Mouse (Mus musculus) bone marrow macrophage, adult 2 months (primary cell): ENCODE measurements around the gene Snx9. TPM values are rescaled to one million over a fixed set of nuclear protein-coding genes. Genes with fewer than 3 reads are reported as not detected.

Experiments used
- H3K27ac ChIP-seq: 2 replicates; pipeline ENCODE4 v1.5.1; 2012; ENCODE audit warnings: low read depth, low read length; ENCODE audit not compliant: insufficient read depth
- H3K4me1 ChIP-seq: 2 replicates; pipeline ENCODE4 v1.6.1; 2012; ENCODE audit warnings: low read length; ENCODE audit not compliant: control insufficient read depth, insufficient read depth
- H3K4me3 ChIP-seq: 2 replicates; pipeline ENCODE4 v1.5.1; 2012; ENCODE audit warnings: mild to moderate bottlenecking, low read length, moderate library complexity; ENCODE audit not compliant: insufficient read depth
- CTCF ChIP-seq: IDR thresholded peaks from 2 replicates; pipeline ENCODE4 v1.5.1; 2012; ENCODE audit warnings: low read depth, mild to moderate bottlenecking, low read length, moderate library complexity
- POLR2A ChIP-seq: IDR thresholded peaks from 2 replicates; pipeline ENCODE4 v1.6.1; 2012; ENCODE audit warnings: mild to moderate bottlenecking, low read depth, low read length, borderline replicate concordance
- polyA plus RNA-seq: library from polyadenylated mRNA; stranded (reverse); fragments of >200 nt; gene quantifications from 2 replicates; pipeline ENCODE4 v1.2.4, GENCODE M21; 2012; ENCODE audit not compliant: missing spikeins, insufficient read depth, insufficient read length

Snx9 gene
- polyA plus RNA-seq, 1 experiment: 77.6 TPM

GRCm38 (mm10) chr17:5891933-5892683 is 51.0 kb downstream of the Snx9 start:
- TF ChIP-seq CTCF (no peak), POLR2A (no peak)
- Histone ChIP-seq H3K4me3 (no peak overlapping the region), H3K27ac (no peak overlapping the region), H3K4me1 (peaks cover 5% of the 10 kb centered on the region)

DNA sequence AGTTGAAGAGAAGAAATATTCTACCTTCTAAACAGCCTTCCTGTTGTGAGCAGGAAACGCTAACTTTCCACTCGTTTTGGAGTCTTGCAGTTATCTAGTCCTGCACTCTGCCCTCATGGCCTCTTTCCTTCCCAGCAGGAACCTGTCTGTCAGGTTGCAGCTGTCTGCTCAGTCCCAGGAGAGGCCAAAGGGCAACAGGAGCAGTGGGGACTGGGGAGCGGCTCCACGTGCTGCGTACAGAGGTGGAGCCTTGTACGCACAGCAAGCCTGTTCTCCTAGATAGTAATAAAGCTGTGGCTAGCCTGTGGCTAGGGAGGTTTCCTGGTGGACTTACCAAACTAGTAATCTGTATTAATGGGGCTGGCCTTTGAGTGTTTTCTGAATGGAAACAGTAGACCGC is 52.0 kb downstream of the Snx9 start:
- Histone ChIP-seq H3K4me1 (peaks cover 7% of the 10 kb centered on the region; the same call in 1 of the 2 replicates), H3K4me3 (no peak overlapping the region), H3K27ac (no peak overlapping the region)
- no peak for TF ChIP-seq POLR2A
- no peak for TF ChIP-seq CTCF

GRCm38 (mm10) chr17:5893574-5894148 is 52.5 kb downstream of the Snx9 start:
- no peak for TF ChIP-seq POLR2A
- Histone ChIP-seq H3K4me1 (peaks cover 7% of the 10 kb centered on the region; the same call in 1 of the 2 replicates), H3K27ac (no peak overlapping the region)

DNA sequence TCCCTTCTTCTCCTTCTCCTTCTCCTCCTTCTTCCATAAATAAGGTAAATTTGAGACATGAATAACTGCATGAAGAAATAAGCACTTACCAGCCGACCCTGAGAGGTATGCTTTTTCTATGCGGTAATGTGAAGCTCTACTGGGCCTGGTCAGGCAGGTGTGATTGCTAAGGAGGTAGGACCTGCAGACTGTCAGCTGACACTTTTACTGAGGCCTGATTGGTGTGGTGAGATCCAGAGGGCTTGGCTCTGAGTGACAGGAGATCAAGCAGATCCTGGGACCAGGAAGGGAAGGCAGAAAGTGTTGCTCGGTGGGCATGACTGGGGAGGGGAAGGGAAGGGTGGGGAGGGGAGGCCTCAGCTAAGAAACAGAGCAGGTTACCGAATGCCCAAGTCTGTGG is 54.9 kb downstream of the Snx9 start:
- Histone ChIP-seq H3K4me1 (peaks cover 7% of the 10 kb centered on the region; the same call in 1 of the 2 replicates), H3K27ac (no peak overlapping the region), H3K4me3 (no peak overlapping the region)
- TF ChIP-seq CTCF (no peak), POLR2A (no peak)

More at GRCm38 (mm10) chr17:5893574-5894148, 52.5 kb downstream of the Snx9 start:
- H3K4me3 ChIP-seq: no peak overlapping the region

GRCm38 (mm10) chr17:5896607-5897006 is 55.5 kb downstream of the Snx9 start:
- TF ChIP-seq POLR2A (no peak), CTCF (no peak)
- no peak overlapping the region for H3K27ac ChIP-seq
- H3K4me3 ChIP-seq: no peak overlapping the region
- H3K4me1 ChIP-seq: peaks cover 7% of the 10 kb centered on the region; the same call in 1 of the 2 replicates

DNA sequence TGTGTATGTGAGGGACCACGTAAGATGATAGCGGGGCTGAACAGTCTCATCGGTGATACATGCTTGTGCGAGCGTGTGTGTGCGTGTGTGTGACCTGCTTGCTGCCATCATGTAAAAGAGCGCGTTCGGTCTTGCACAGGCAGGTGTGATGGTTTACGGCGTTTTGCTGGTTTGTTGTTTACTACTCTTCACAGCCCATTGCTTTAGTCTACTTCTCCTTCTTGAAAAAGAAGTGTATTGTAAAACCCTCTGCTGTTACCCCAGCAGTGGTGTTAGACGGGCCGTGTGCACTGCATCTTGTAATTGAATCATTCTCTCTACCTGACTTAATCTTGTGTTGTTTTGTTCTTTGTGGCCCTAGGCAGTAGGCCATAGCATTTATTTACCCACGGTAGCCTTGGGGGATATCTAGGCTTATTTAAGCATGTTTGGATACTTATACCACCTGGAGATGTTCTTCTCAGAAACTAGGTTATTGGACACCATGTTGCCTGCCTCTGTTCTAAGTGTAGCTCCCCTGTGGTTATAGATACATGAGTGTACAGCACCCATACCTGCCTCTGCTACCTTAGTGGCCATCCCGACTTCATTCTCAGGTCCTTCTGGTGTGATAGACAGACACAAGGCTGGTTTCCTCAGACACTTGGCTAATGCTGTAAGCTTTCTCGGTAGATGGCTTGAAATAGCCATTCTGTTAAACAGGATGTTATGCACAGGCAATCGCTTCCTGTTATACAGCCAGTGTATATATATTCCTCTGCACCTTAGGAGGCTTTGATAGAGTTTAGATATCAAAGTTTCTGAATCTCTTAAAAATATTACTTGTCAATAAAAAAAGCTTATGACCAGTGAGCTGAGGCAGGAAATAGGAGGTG is 56.4 kb downstream of the Snx9 start:
- no peak overlapping the region for H3K4me3 ChIP-seq
- H3K4me1 ChIP-seq: peaks cover 7% of the 10 kb centered on the region; the same call in 1 of the 2 replicates
- H3K27ac ChIP-seq: no peak overlapping the region
- TF ChIP-seq CTCF: no peak
- no peak for TF ChIP-seq POLR2A

GRCm38 (mm10) chr17:5899251-5899650 is 58.1 kb downstream of the Snx9 start:
- TF ChIP-seq CTCF (no peak), POLR2A (no peak)
- Histone ChIP-seq H3K4me3 (no peak overlapping the region), H3K4me1 (peaks cover 7% of the 10 kb centered on the region; the same call in 1 of the 2 replicates), H3K27ac (no peak overlapping the region)

GRCm38 (mm10) chr17:5901381-5901780 is 60.3 kb downstream of the Snx9 start:
- no peak for TF ChIP-seq POLR2A
- TF ChIP-seq CTCF: no peak
- peaks cover 7% of the 10 kb centered on the region; the same call in 1 of the 2 replicates for H3K4me1 ChIP-seq

GRCm38 (mm10) chr17:5903630-5904301 is 62.6 kb downstream of the Snx9 start:
- TF ChIP-seq CTCF (no peak), POLR2A (no peak)
- no peak overlapping the region for H3K27ac ChIP-seq
- no peak overlapping the region for H3K4me3 ChIP-seq
- H3K4me1 ChIP-seq: no peaks in the 10 kb centered on the region

More at GRCm38 (mm10) chr17:5901381-5901780, 60.3 kb downstream of the Snx9 start:
- H3K4me3 ChIP-seq: no peak overlapping the region
- H3K27ac ChIP-seq: no peak overlapping the region
